In genomic region chr10:128302357-128302756, GRCm38 (mm10) we compare ENCODE assay signal across 8 mouse cellular contexts. TPM values are rescaled to one million over a fixed set of nuclear protein-coding genes. Genes with fewer than 3 reads are reported as not detected.
A peak's percentile ranks its signal among the peaks of the same experiment; 100 is the strongest.
DNase-seq lines count a peak whose midpoint lies in the region; ATAC-seq and TF ChIP-seq lines count a peak whose summit lies in the region.

No protein-coding gene starts in this region.

- 43% methylated on average over 3 of the region's 3 CpGs for WGBS in kidney, embryonic 15.5 days
- WGBS in intestine, embryonic 14.5 days: 34% methylated on average over 3 of the region's 3 CpGs
- 48% methylated on average over 3 of the region's 3 CpGs for WGBS in neural tube, embryonic 11.5 days

- H3K9ac ChIP-seq in kidney, embryonic 15.5 days: peak overlapping the region; percentile 57
- peak overlapping the region; percentile 91 for H3K9ac ChIP-seq in intestine, embryonic 14.5 days (ENCODE audit: low read length)
- H3K9ac ChIP-seq in neural tube, embryonic 11.5 days (ENCODE audit: low read length): peak overlapping the region; percentile 95

- H3K4me3 ChIP-seq in kidney, embryonic 15.5 days (replicated peaks): peak overlapping the region; percentile 50
- peak overlapping the region; percentile 45 for H3K4me3 ChIP-seq in cortical plate, adult 2 months (ENCODE audit: insufficient read depth, low read length)
- H3K4me3 ChIP-seq in intestine, embryonic 14.5 days (ENCODE audit: low read depth, low read length): peak overlapping the region; percentile 63
- peak overlapping the region; percentile 55 for H3K4me3 ChIP-seq in neural tube, embryonic 11.5 days (ENCODE audit: low read depth, low read length)

- no peak for TF ChIP-seq POLR2A in cortical plate, adult 2 months (IDR thresholded peaks at IDR 0.05; ENCODE audit: extremely low read depth, insufficient read depth, low read length)

- H3K9me3 ChIP-seq in kidney, embryonic 15.5 days (replicated peaks): no peaks in the 10 kb centered on the region
- no peaks in the 10 kb centered on the region for H3K9me3 ChIP-seq in intestine, embryonic 14.5 days (ENCODE audit: control insufficient read depth, low read length)
- H3K9me3 ChIP-seq in neural tube, embryonic 11.5 days (ENCODE audit: control insufficient read depth, low read length): no peaks in the 10 kb centered on the region

- no peak for DNase-seq in kidney, postnatal 36 days
- peak; percentile 51 for DNase-seq in intestine, embryonic 14.5 days (ENCODE audit: low spot score)
- no peak for DNase-seq in neural tube, embryonic 11.5 days (ENCODE audit: low spot score)
- DNase-seq in spleen, postnatal 4 days (ENCODE audit: low spot score in 2 of 2): no peak
- no peak for DNase-seq in yolk sac, embryonic 10.5 days (ENCODE audit: low spot score)
- no peak for DNase-seq in urinary bladder, postnatal 4 days (ENCODE audit: low spot score in 2 of 2)

- ATAC-seq in kidney, embryonic 15.5 days (replicated peaks; ENCODE audit: low FRiP score): no peak
- no peak for ATAC-seq in intestine, embryonic 14.5 days (replicated peaks; ENCODE audit: low FRiP score, low TSS enrichment, low read depth)
- no peak for ATAC-seq in neural tube, embryonic 11.5 days (ENCODE audit: insufficient read depth, low FRiP score, low TSS enrichment)

- peaks cover 20% of the 10 kb centered on the region for H3K36me3 ChIP-seq in kidney, embryonic 15.5 days
- H3K36me3 ChIP-seq in intestine, embryonic 14.5 days (ENCODE audit: control insufficient read depth, insufficient read depth, low read length): peaks cover 14% of the 10 kb centered on the region; the same call in 1 of the 2 replicates
- no peaks in the 10 kb centered on the region for H3K36me3 ChIP-seq in neural tube, embryonic 11.5 days (ENCODE audit: control insufficient read depth, insufficient read depth, low read length)

- H3K4me1 ChIP-seq in kidney, embryonic 15.5 days: peaks cover 23% of the 10 kb centered on the region
- peaks cover 7% of the 10 kb centered on the region for H3K4me1 ChIP-seq in cortical plate, adult 2 months (ENCODE audit: control insufficient read depth, insufficient read depth, low read length)
- H3K4me1 ChIP-seq in intestine, embryonic 14.5 days (replicated peaks; ENCODE audit: control insufficient read depth, insufficient read depth, low read length): peaks cover 20% of the 10 kb centered on the region
- H3K4me1 ChIP-seq in neural tube, embryonic 11.5 days (ENCODE audit: control insufficient read depth, insufficient read depth, low read length): peaks cover 9% of the 10 kb centered on the region

- H3K4me2 ChIP-seq in kidney, embryonic 15.5 days: peak overlapping the region; percentile 81
- peak overlapping the region; percentile 86 for H3K4me2 ChIP-seq in intestine, embryonic 14.5 days (ENCODE audit: low read length)
- peak overlapping the region; percentile 79 for H3K4me2 ChIP-seq in neural tube, embryonic 11.5 days (ENCODE audit: low read depth)

- no peak for TF ChIP-seq CTCF in cortical plate, adult 2 months (IDR thresholded peaks at IDR 0.05; ENCODE audit: extremely low read depth, insufficient read depth, low read length)

- peak overlapping the region; percentile 98 for H3K27ac ChIP-seq in kidney, embryonic 15.5 days
- H3K27ac ChIP-seq in cortical plate, adult 2 months (ENCODE audit: insufficient read depth, low read length): peak overlapping the region; percentile 68
- H3K27ac ChIP-seq in intestine, embryonic 14.5 days (ENCODE audit: low read depth): peak overlapping the region; percentile 85
- peak overlapping the region; percentile 80 for H3K27ac ChIP-seq in neural tube, embryonic 11.5 days (ENCODE audit: low read depth, low read length)

- no peaks in the 10 kb centered on the region for H3K27me3 ChIP-seq in kidney, embryonic 15.5 days
- H3K27me3 ChIP-seq in intestine, embryonic 14.5 days (replicated peaks; ENCODE audit: control insufficient read depth, insufficient read depth, low read length): no peaks in the 10 kb centered on the region
- H3K27me3 ChIP-seq in neural tube, embryonic 11.5 days (ENCODE audit: control insufficient read depth, insufficient read depth, low read length): no peaks in the 10 kb centered on the region

RNA-seq across cellular contexts. Expression of gene Pan2, which starts 0.8 kb away (rescaled TPM):
- 38.4 and 41.7 TPM in 2 replicates for polyA plus RNA-seq in kidney, embryonic 15.5 days (2015; fragmentation: Nextera tagmentation; extraction: Ambion mirVana)
- 22.8 and 24.6 TPM in 2 replicates for polyA plus RNA-seq in cortical plate, adult 2 months (2012; rRNA removed)
- polyA plus RNA-seq in intestine, embryonic 14.5 days (2014; fragmentation: Nextera tagmentation; extraction: Ambion mirVana): 32.7 and 35.0 TPM in 2 replicates
- 33.3 and 35.2 TPM in 2 replicates for polyA plus RNA-seq in neural tube, embryonic 11.5 days (2014; fragmentation: Nextera tagmentation; extraction: Ambion mirVana)

RNA-seq across cellular contexts. Expression of gene Il23a, which starts 3.8 kb away (rescaled TPM):
- 0.21 and 0.40 TPM in 2 replicates for polyA plus RNA-seq in kidney, embryonic 15.5 days (2015; fragmentation: Nextera tagmentation; extraction: Ambion mirVana)
- 0.54 and 0.55 TPM in 2 replicates for polyA plus RNA-seq in cortical plate, adult 2 months (2012; rRNA removed)
- polyA plus RNA-seq in intestine, embryonic 14.5 days (2014; fragmentation: Nextera tagmentation; extraction: Ambion mirVana): 0.77 TPM in 2 replicates
- not detected in 2 replicates for polyA plus RNA-seq in neural tube, embryonic 11.5 days (2014; fragmentation: Nextera tagmentation; extraction: Ambion mirVana)

RNA-seq across cellular contexts. Expression of gene Cnpy2, which starts 19.9 kb away (rescaled TPM):
- polyA plus RNA-seq in kidney, embryonic 15.5 days (2015; fragmentation: Nextera tagmentation; extraction: Ambion mirVana): 331 and 361 TPM in 2 replicates
- 63.7 and 65.8 TPM in 2 replicates for polyA plus RNA-seq in cortical plate, adult 2 months (2012; rRNA removed)
- 308 and 317 TPM in 2 replicates for polyA plus RNA-seq in intestine, embryonic 14.5 days (2014; fragmentation: Nextera tagmentation; extraction: Ambion mirVana)
- 248 and 261 TPM in 2 replicates for polyA plus RNA-seq in neural tube, embryonic 11.5 days (2014; fragmentation: Nextera tagmentation; extraction: Ambion mirVana)

RNA-seq across cellular contexts. Expression of gene Stat2, which starts 32.0 kb away (rescaled TPM):
- 11.8 and 14.2 TPM in 2 replicates for polyA plus RNA-seq in kidney, embryonic 15.5 days (2015; fragmentation: Nextera tagmentation; extraction: Ambion mirVana)
- polyA plus RNA-seq in cortical plate, adult 2 months (2012; rRNA removed): 33.5 and 34.2 TPM in 2 replicates
- 12.0 and 12.8 TPM in 2 replicates for polyA plus RNA-seq in intestine, embryonic 14.5 days (2014; fragmentation: Nextera tagmentation; extraction: Ambion mirVana)
- polyA plus RNA-seq in neural tube, embryonic 11.5 days (2014; fragmentation: Nextera tagmentation; extraction: Ambion mirVana): 15.2 and 17.2 TPM in 2 replicates

RNA-seq across cellular contexts. Expression of gene Apof, which starts 33.9 kb away (rescaled TPM):
- polyA plus RNA-seq in kidney, embryonic 15.5 days (2015; fragmentation: Nextera tagmentation; extraction: Ambion mirVana): 0.48 and 2.5 TPM in 2 replicates
- 0.23 and 0.29 TPM in 2 replicates for polyA plus RNA-seq in cortical plate, adult 2 months (2012; rRNA removed)
- polyA plus RNA-seq in intestine, embryonic 14.5 days (2014; fragmentation: Nextera tagmentation; extraction: Ambion mirVana): 0.15 TPM in 1 of 2 replicates, not detected in the other
- not detected in 2 replicates for polyA plus RNA-seq in neural tube, embryonic 11.5 days (2014; fragmentation: Nextera tagmentation; extraction: Ambion mirVana)
